Mouse (Mus musculus) gastrocnemius, adult 18-20 months (tissue): ENCODE results near the gene Nwd2. TPM values are rescaled to one million over a fixed set of nuclear protein-coding genes. Genes with fewer than 3 reads are reported as not detected.

Experiments used
- DNase-seq: peaks from one replicate; pipeline ENCODE4 v3.0.0; 2021; ENCODE audit warnings: low spot score
- long read RNA-seq, 2 experiments: library from polyadenylated mRNA; stranded (forward); transcript quantifications; one replicate each; pipeline ENCODE4 v2.0.0; 2021
- total RNA-seq, 2 experiments: library from RNA; stranded (reverse); gene quantifications; 2 replicates each; pipeline ENCODE4 v1.2.3; 2021

Gene Nwd2
- not detected for total RNA-seq
- long read RNA-seq, experiment 1 = 0 reads
- long read RNA-seq, experiment 2 = 0 reads

GRCm38 (mm10) chr5:63649070-63649532, at the start of gene Nwd2:
Nwd2 (plus strand) TSS chr5:63649102.
- DNase-seq = no peak

- no peak for DNase-seq
Observed at GRCm38 (mm10) chr5:63607447-63607846, 41.5 kb upstream of the Nwd2 start.

- no peak for DNase-seq
Observed at GRCm38 (mm10) chr5:63616792-63617668, 31.9 kb upstream of the Nwd2 start.

GRCm38 (mm10) chr5:63624123-63624522, 24.8 kb upstream of the Nwd2 start:
- no peak for DNase-seq

GRCm38 (mm10) chr5:63627832-63628530, 20.9 kb upstream of the Nwd2 start:
- DNase-seq = no peak

- no peak for DNase-seq
Observed at GRCm38 (mm10) chr5:63628531-63628871, 20.4 kb upstream of the Nwd2 start.

- no peak for DNase-seq
Observed at GRCm38 (mm10) chr5:63634636-63635035, 14.3 kb upstream of the Nwd2 start.

- no peak for DNase-seq
Observed at GRCm38 (mm10) chr5:63648187-63648586, 715 bp upstream of the Nwd2 start.

- no peak for DNase-seq
Observed at GRCm38 (mm10) chr5:63649533-63650464, 897 bp downstream of the Nwd2 start.

GRCm38 (mm10) chr5:63651813-63652212, 2.9 kb downstream of the Nwd2 start:
- DNase-seq = no peak

GRCm38 (mm10) chr5:63652705-63653104, 3.8 kb downstream of the Nwd2 start:
- no peak for DNase-seq

GRCm38 (mm10) chr5:63666884-63667283, 18.0 kb downstream of the Nwd2 start:
- no peak for DNase-seq

GRCm38 (mm10) chr5:63675934-63676333, 27.0 kb downstream of the Nwd2 start:
- DNase-seq = no peak

- DNase-seq = no peak
Observed at GRCm38 (mm10) chr5:63689084-63689483, 40.2 kb downstream of the Nwd2 start.

- DNase-seq = no peak
Observed at GRCm38 (mm10) chr5:63696784-63697183, 47.9 kb downstream of the Nwd2 start.

- no peak for DNase-seq
Observed at GRCm38 (mm10) chr5:63697196-63697595, 48.3 kb downstream of the Nwd2 start.

- DNase-seq = no peak
Observed at GRCm38 (mm10) chr5:63728955-63729354, 80.1 kb downstream of the Nwd2 start.

GRCm38 (mm10) chr5:63735521-63735920, 86.6 kb downstream of the Nwd2 start:
- DNase-seq = no peak

GRCm38 (mm10) chr5:63743426-63743825, 94.5 kb downstream of the Nwd2 start:
- no peak for DNase-seq

- no peak for DNase-seq
Observed at GRCm38 (mm10) chr5:63748299-63748698, 99.4 kb downstream of the Nwd2 start.

GRCm38 (mm10) chr5:63748759-63749158, 99.9 kb downstream of the Nwd2 start:
- no peak for DNase-seq
